Mouse (Mus musculus) forebrain, postnatal 0 days (tissue): ENCODE measurements around the gene Lhfpl5. TPM values are rescaled to one million over a fixed set of nuclear protein-coding genes. Genes with fewer than 3 reads are reported as not detected.
"Not testable (repeated sequence)": the region's sequence is repeated elsewhere in the genome, so short reads cannot be mapped to it uniquely, and the experiment has no call there.

Experiments used
- ATAC-seq: fragments of 200-750 bp; cut with Nextera tagmentation; 2 replicates; pipeline ENCODE4 v1.8.0; 2017; ENCODE audit warnings: mild to moderate bottlenecking, moderate library complexity
- DNase-seq: peaks from one replicate; pipeline ENCODE4 v3.0.0-alpha.2; 2015
- H3K27ac ChIP-seq: fragments of 300-500 bp; sonication (generic); 2 replicates; pipeline ENCODE4 v1.5.1; 2014; ENCODE audit warnings: low read depth, mild to moderate bottlenecking, antibody characterized with exemption, low read length, moderate library complexity, mixed read lengths
- H3K27me3 ChIP-seq: fragments of 300-500 bp; sonication (generic); 2 replicates; pipeline ENCODE4 v1.6.1; 2014; ENCODE audit warnings: mild to moderate bottlenecking, low read length, mixed read lengths; ENCODE audit not compliant: insufficient read depth
- H3K36me3 ChIP-seq: fragments of 300-500 bp; sonication (generic); 2 replicates; pipeline ENCODE4 v1.6.1; 2014; ENCODE audit warnings: mild to moderate bottlenecking, moderate library complexity; ENCODE audit not compliant: insufficient read depth
- H3K4me1 ChIP-seq: fragments of 300-500 bp; sonication (generic); 2 replicates; pipeline ENCODE4 v1.6.1; 2014; ENCODE audit warnings: antibody characterized with exemption; ENCODE audit not compliant: insufficient read depth
- H3K4me2 ChIP-seq: fragments of 300-500 bp; sonication (generic); 2 replicates; pipeline ENCODE4 v1.6.1; 2014; ENCODE audit warnings: low read depth, mild to moderate bottlenecking, moderate library complexity
- H3K4me3 ChIP-seq: fragments of 300-500 bp; sonication (generic); 2 replicates; pipeline ENCODE4 v1.5.1; 2014; ENCODE audit warnings: low read depth, low read length, mixed read lengths
- H3K9ac ChIP-seq: fragments of 300-500 bp; sonication (generic); 2 replicates; pipeline ENCODE4 v1.6.1; 2014; ENCODE audit warnings: mild to moderate bottlenecking
- H3K9me3 ChIP-seq: fragments of 300-500 bp; sonication (generic); 2 replicates; pipeline ENCODE4 v1.6.1; 2016; ENCODE audit warnings: low read length
- CTCF ChIP-seq: sonication (generic); IDR thresholded peaks from 2 replicates; pipeline ENCODE4 v1.5.1; 2016; ENCODE audit warnings: antibody characterized with exemption, control low read depth, low read depth
- WGBS: fragments of 180-500 bp; shearing (Covaris S2); extraction: QIAGEN DNeasy Blood & Tissue Kit; methylation state at CpG from one replicate; pipeline ENCODE4 v1.1.7; 2014; 5-methylcytosine and 5-hydroxymethylcytosine counted together
- polyA plus RNA-seq: library from polyadenylated mRNA; unstranded; fragments of >200 nt; fragmentation: Nextera tagmentation; extraction: Ambion mirVana; gene quantifications from 2 replicates; pipeline ENCODE4 v1.2.1, GENCODE M21; 2015
- total RNA-seq: library from RNA; depleted of rRNA; stranded (reverse); fragments of >200 nt; gene quantifications from 2 replicates; pipeline ENCODE4 v1.2.3, GENCODE M21; 2014

Gene Lhfpl5
- total and polyA plus RNA-seq, 2 experiments from 2014 or later, result 11.9 to 13.2 TPM

DNA sequence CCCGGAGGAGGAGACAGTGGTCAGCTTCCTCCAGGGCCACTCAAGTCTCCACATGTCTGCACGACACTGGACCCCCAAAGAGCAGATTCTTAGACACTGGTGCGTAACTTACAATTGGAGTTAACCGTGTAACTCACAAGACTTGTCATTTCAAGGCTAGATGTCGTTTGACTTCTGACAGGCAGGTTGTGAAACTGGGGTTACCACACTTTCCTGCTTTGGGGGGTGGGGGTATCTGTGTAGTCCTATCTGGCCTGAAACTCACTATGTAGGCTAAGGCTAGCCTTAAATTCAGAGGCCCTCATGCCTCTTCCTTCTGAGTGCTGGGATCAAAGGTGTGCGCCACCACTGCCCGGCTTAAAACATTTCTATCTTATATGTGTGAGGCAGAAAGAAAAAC is 42.9 kb upstream of the Lhfpl5 start:
- no peaks in the 10 kb centered on the region for H3K27me3 ChIP-seq
- no peak for TF ChIP-seq CTCF
- H3K4me3 ChIP-seq, result no peak overlapping the region
- WGBS, result 89% methylated on average over 7 of the region's 7 CpGs
- no peak for DNase-seq
- no peak for ATAC-seq
- H3K27ac ChIP-seq, result no peak overlapping the region
- H3K9ac ChIP-seq, result no peak overlapping the region
- H3K9me3 ChIP-seq, result no peaks in the 10 kb centered on the region
- no peaks in the 10 kb centered on the region for H3K36me3 ChIP-seq
- H3K4me2 ChIP-seq, result no peak overlapping the region
- H3K4me1 ChIP-seq, result 0 out of 2 replicates have a peak, but pooled peaks cover 3% of the 10 kb centered on the region

DNA sequence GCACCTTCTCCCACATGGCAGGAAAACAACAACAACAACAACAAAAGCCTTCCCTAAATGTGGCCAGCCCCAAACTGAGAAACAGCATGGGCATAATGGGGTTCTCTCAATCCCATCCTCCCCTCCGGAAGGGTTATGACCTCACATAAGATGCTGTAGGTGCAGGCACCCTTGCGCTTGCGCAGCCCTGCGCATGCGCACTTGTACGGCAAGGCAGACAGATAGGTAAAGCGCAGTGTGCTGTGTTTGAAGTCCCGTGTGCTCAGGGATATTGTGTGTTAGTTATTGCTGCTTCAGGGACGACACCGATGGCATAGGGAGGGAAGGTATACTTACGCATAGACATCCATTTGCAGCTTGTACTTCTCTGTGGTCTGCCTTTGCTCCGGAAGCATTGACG is 42.1 kb upstream of the Lhfpl5 start:
- no peak overlapping the region for H3K27ac ChIP-seq
- DNase-seq, result no peak

DNA sequence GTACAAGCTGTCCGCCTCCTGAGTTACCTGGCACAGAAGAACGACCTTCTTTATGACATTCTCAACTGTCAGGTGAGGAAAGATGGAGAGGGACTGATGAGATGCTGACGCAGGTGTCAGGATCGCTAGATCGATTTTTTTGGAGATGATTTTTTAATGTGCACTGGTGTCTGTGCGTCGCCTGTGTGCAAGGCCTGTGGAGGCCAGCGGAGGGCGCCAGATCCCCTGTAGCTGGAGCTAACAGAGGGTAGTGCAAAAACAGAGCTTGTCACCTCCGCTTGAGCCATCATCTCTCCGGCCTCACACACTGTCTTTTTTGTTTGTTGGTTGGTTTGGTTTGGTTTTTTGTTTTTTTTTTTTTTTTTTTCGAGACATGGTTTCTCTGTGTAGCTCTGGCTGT is 37.6 kb upstream of the Lhfpl5 start:
- WGBS, result 53% methylated on average over 12 of the region's 12 CpGs
- DNase-seq, result no peak

More for the DNA sequence above, 42.1 kb upstream of the Lhfpl5 start:
- H3K36me3 ChIP-seq, result no peaks in the 10 kb centered on the region
- ATAC-seq, result no peak
- no peak overlapping the region for H3K4me2 ChIP-seq
- 95% methylated on average over 13 of the region's 13 CpGs for WGBS
- no peaks in the 10 kb centered on the region for H3K27me3 ChIP-seq
- no peak overlapping the region for H3K9ac ChIP-seq
- no peak overlapping the region for H3K4me3 ChIP-seq
- H3K4me1 ChIP-seq, result no peaks in the 10 kb centered on the region
- no peak for TF ChIP-seq CTCF
- no peaks in the 10 kb centered on the region for H3K9me3 ChIP-seq

GRCm38 (mm10) chr17:28546925-28547324 is 28.5 kb upstream of the Lhfpl5 start:
- H3K36me3 ChIP-seq, result no peaks in the 10 kb centered on the region
- 80% methylated on average over 1 of the region's 1 CpGs for WGBS
- no peak for TF ChIP-seq CTCF
- no peak overlapping the region for H3K4me2 ChIP-seq
- no peaks in the 10 kb centered on the region for H3K4me1 ChIP-seq
- no peak overlapping the region for H3K27ac ChIP-seq
- no peak overlapping the region for H3K9ac ChIP-seq
- DNase-seq (no peak), ATAC-seq (no peak)
- no peaks in the 10 kb centered on the region for H3K27me3 ChIP-seq
- no peaks in the 10 kb centered on the region for H3K9me3 ChIP-seq
- no peak overlapping the region for H3K4me3 ChIP-seq

More for the DNA sequence above, 37.6 kb upstream of the Lhfpl5 start:
- no peak overlapping the region for H3K4me3 ChIP-seq
- H3K36me3 ChIP-seq, result no peaks in the 10 kb centered on the region
- no peaks in the 10 kb centered on the region for H3K4me1 ChIP-seq
- no peak for TF ChIP-seq CTCF
- peaks cover 3% of the 10 kb centered on the region; the same call in 1 of the 2 replicates for H3K9me3 ChIP-seq
- H3K27ac ChIP-seq, result no peak overlapping the region
- H3K9ac ChIP-seq, result no peak overlapping the region
- no peaks in the 10 kb centered on the region for H3K27me3 ChIP-seq
- H3K4me2 ChIP-seq, result no peak overlapping the region
- no peak for ATAC-seq

DNA sequence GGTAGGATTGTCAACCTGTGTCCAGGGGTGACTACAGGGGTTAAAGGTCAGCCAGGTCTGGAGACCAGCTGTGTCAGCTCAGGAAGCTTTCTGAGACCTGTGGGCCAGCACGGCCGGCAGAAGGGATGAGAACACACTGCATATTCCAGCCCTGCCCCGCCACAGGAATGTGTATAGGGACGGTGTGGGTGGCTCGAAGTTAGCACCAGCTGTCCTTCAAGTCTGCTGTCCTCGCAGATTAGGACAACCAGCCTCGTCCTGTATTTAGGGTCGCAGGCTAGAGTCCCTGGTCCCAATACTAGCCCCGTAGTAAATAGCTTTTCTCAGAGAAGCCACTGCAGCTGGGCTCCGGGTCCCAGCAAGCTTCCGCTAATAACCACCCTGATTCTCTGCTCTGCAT is 26.9 kb upstream of the Lhfpl5 start:
- H3K4me1 ChIP-seq, result no peaks in the 10 kb centered on the region
- H3K27ac ChIP-seq, result no peak overlapping the region
- 78% methylated on average over 11 of the region's 11 CpGs for whole genome bisulfite sequencing
- H3K4me3 ChIP-seq, result no peak overlapping the region
- H3K9me3 ChIP-seq, result no peaks in the 10 kb centered on the region
- TF ChIP-seq CTCF, result no peak
- DNase-seq, result no peak
- no peak overlapping the region for H3K9ac ChIP-seq
- no peak for ATAC-seq
- H3K36me3 ChIP-seq, result no peaks in the 10 kb centered on the region
- H3K4me2 ChIP-seq, result no peak overlapping the region
- H3K27me3 ChIP-seq, result no peaks in the 10 kb centered on the region

DNA sequence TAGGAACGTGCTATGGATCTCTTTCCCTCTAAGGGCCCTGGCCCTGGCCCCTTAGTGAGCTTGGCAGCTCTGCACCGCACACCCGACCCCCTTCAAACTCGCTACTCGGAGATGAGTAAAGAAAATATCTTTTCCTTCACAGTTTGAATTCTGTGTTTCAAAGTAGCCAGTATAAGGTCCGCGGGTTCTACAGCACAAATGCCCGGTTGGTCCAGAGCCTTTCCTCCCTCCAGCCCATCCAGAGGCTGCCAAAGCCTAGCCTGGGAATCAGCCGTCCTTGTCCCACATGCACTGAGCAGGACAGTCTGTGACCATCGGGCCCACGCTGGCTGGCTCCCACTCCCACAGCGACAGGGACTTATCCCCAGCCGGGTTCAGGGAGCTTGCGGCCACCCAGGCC is 26.3 kb upstream of the Lhfpl5 start, which contains the start of gene Clpsl2:
Clpsl2 (plus strand) TSS at position 301 of the 400 bp plus-strand sequence.
- ATAC-seq, result no peak
- Histone ChIP-seq H3K36me3 (no peaks in the 10 kb centered on the region), H3K27ac (no peak within 1 kb of the TSS), H3K27me3 (no peaks in the 10 kb centered on the region), H3K4me3 (no peak within 1 kb of the TSS), H3K9ac (no peak within 1 kb of the TSS), H3K4me2 (no peak within 1 kb of the TSS), H3K4me1 (no peaks in the 10 kb centered on the region), H3K9me3 (no peaks in the 10 kb centered on the region)
- TF ChIP-seq CTCF, result no peak
- 76% methylated on average over 14 of the region's 14 CpGs for WGBS
- no peak for DNase-seq

DNA sequence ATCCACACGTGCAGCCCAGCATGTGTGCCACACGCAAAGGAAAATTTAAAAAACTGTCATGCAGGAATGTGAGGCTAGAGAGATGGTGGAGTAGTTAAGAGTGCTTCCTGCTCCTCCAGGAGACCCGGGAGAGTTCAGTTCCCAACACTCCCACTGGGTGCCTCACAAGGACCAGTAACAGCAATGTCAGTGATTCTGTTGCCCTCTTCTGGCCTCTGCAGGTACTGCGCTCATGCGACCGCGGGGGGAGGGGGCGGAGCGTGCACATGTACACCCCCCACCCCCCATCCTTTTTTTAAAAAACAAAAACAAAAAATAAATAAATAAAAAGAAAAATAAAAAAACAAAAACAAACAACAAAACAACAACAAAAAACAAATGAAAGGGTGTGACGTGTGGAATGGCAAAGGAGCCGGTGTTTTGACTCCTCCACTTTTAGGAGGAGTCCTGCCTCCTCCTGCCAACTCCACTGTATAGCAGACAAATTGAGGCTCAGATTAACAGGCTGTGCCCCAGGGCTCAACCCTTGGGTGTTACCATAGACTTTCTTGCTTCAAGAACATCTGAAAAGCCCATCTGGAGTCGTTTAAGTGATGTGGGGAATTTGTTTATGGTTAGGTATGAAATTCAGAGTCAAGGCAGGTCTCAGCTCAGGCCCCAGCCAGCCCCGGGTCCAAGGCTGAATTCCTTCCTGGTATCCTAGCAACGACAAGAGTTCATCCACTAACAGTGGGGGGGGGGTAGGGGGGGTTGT is 22.2 kb upstream of the Lhfpl5 start:
- DNase-seq (peak; percentile 81), ATAC-seq (peak; percentile 84)
- Histone ChIP-seq H3K36me3 (no peaks in the 10 kb centered on the region), H3K27me3 (no peaks in the 10 kb centered on the region), H3K4me2 (no peak overlapping the region), H3K9me3 (no peaks in the 10 kb centered on the region), H3K9ac (no peak overlapping the region), H3K4me3 (no peak overlapping the region), H3K27ac (no peak overlapping the region), H3K4me1 (no peaks in the 10 kb centered on the region)
- 5% methylated on average over 14 of the region's 14 CpGs for WGBS
- TF ChIP-seq CTCF, result peak; percentile 93

DNA sequence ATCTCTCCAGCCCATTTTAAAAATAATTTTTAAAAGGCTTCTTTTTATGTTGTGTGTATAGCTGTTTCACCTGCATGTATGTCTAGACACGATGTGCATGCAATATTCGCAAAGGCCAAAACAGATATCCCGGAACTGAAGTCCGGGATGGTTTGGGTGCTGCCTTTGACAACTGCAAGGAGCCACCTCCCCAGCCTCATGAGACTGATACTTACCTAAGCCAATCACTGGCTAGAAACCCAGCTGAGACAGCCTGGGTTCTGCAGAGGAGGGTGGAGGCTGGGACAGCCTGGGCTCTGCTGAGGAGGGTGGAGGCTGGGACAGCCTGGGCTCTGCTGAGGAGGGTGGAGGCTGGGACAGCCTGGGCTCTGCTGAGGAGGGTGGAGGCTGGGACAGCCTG is 21.4 kb upstream of the Lhfpl5 start:
- not testable (repeated sequence) for ATAC-seq, H3K4me2 ChIP-seq, H3K36me3 ChIP-seq, H3K9ac ChIP-seq, H3K9me3 ChIP-seq, H3K4me3 ChIP-seq, DNase-seq, H3K27ac ChIP-seq, H3K27me3 ChIP-seq, H3K4me1 ChIP-seq
- WGBS, result 94% methylated on average over 4 of the region's 4 CpGs
